ENCODE assay signal across 10 mouse cellular contexts in the genomic region with DNA sequence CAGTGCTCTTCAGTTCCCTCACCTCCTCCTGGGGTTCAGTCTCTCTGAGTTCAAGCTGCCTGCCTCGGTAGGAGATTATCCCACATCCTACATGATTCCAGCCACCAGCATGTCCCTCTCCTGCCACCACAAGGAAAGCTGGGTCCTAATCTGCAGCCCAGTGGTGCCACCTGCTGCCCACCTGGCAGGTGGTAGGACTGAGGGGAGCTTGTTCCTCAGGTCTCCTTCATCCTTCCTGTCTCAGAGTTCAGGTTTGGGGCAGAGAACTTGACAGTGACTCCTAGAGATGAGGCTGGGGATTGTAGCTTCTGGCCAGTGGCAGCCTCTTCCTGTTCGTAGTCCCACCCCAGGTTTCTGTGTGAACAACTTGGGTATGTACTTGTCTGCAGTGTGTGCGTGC. TPM values are rescaled to one million over a fixed set of nuclear protein-coding genes. Genes with fewer than 3 reads are reported as not detected.
DNase-seq lines count a peak whose midpoint lies in the region; TF ChIP-seq lines count a peak whose summit lies in the region.
"Had no signal": no experiment of that assay in that cellular context is flagged by ENCODE, and none has a peak within 500 bp of the region (broad histone marks: within the 10 kb centered on the region; RNA-seq: fewer than 3 reads in every experiment).

No protein-coding gene starts in this region.

- H3K4me3 ChIP-seq in CH12.LX (replicated peaks in 1 of 3; ENCODE audit: low read depth in 2 of 3, low read length in 2 of 3, poor library complexity in 1 of 3), result no peak overlapping the region
- no peak overlapping the region for H3K4me3 ChIP-seq in bone marrow macrophage, adult 2 months (ENCODE audit: insufficient read depth, low read length)

- intact Hi-C loops in left cerebral cortex, postnatal 25 days (cut with DNase I), result loop anchor here (2.0 kb wide), 1 partner anchor 46 kb away; no protein-coding TSS in a partner anchor

- no peak overlapping the region for H3K27ac ChIP-seq in CH12.LX (ENCODE audit: insufficient read depth, low read depth)
- no peak overlapping the region for H3K27ac ChIP-seq in bone marrow macrophage, adult 2 months (ENCODE audit: insufficient read depth, low read depth, low read length)

- dilution Hi-C loops in CH12.LX (cut with MboI; ENCODE audit: extremely low pct_ligation_motif_present, extremely low pct_unique_long_range_greater_than_20kb, low sequenced_read_pairs), result no loop called here

- peaks cover 2 to 42% of the 10 kb centered on the region in 2 experiments; a peak in 3 of 4 replicates for H3K4me1 ChIP-seq in CH12.LX (ENCODE audit: control insufficient read depth in 1 of 2, insufficient read depth in 2 of 2)
- H3K4me1 ChIP-seq in bone marrow macrophage, adult 2 months (ENCODE audit: control insufficient read depth, insufficient read depth, low read length), result peaks cover 2% of the 10 kb centered on the region

- no peak for TF ChIP-seq POLR2A in CH12.LX (IDR thresholded peaks at IDR 0.05; ENCODE audit: low read depth, low read length)
- TF ChIP-seq POLR2A in bone marrow macrophage, adult 2 months (IDR thresholded peaks at IDR 0.05; ENCODE audit: borderline replicate concordance, low read depth, low read length), result no peak

- H3K9me3 ChIP-seq in CH12.LX (replicated peaks; ENCODE audit: low read length), result no peaks in the 10 kb centered on the region

- in situ Hi-C loops in CH12.LX (cut with MboI; ENCODE audit: low pct_ligation_motif_present, low pct_unique_long_range_greater_than_20kb, low sequenced_read_pairs), result loop anchor here (5.0 kb wide), 1 partner anchor 35 kb away; no protein-coding TSS in a partner anchor

- TF ChIP-seq RAD21 in CH12.LX (IDR thresholded peaks at IDR 0.05; ENCODE audit: low read depth, low read length), result peak; percentile 54

- peaks cover 69% of the 10 kb centered on the region for H3K27me3 ChIP-seq in CH12.LX (replicated peaks)

- H3K9ac ChIP-seq in CH12.LX (ENCODE audit: insufficient read depth, low read depth), result no peak overlapping the region

- no peaks in the 10 kb centered on the region for H3K36me3 ChIP-seq in CH12.LX (replicated peaks in 1 of 2; ENCODE audit: control insufficient read depth in 1 of 2, insufficient read depth in 1 of 2, low read length in 1 of 2)

- peak in 1 of 2 experiments; percentile 65; a peak in 2 of 4 replicates for TF ChIP-seq CTCF in CH12.LX (conservative IDR thresholded peaks at IDR 0.05 in 1 of 2, IDR thresholded peaks at IDR 0.05 in 1 of 2; ENCODE audit: low read depth in 2 of 2, low read length in 2 of 2)
- TF ChIP-seq CTCF in bone marrow macrophage, adult 2 months (IDR thresholded peaks at IDR 0.05; ENCODE audit: low read depth, low read length), result peak; percentile 50

- H3K79me2 ChIP-seq in CH12.LX (replicated peaks; ENCODE audit: control insufficient read depth, extremely low read depth, insufficient read depth, poor library complexity, severe bottlenecking), result no peaks in the 10 kb centered on the region

- DNase-seq in left cerebral cortex, postnatal 25 days (ENCODE audit: low spot score in 2 of 2), result peak; percentile 32 to 46
- no peak for DNase-seq in left cerebral cortex, adult 11 months (ENCODE audit: low spot score)
- DNase-seq in CH12.LX (ENCODE audit: extremely low read depth), result no peak
- DNase-seq in lung, postnatal 10 days, result peak; percentile 72
- DNase-seq in adrenal gland, postnatal 10 days, result no peak
- DNase-seq in layer of hippocampus, adult 11-12 months (ENCODE audit: low spot score), result no peak

- TF ChIP-seq EP300 in CH12.LX (IDR thresholded peaks at IDR 0.05; ENCODE audit: low read length), result no peak

- no peak overlapping the region for H3K4me2 ChIP-seq in CH12.LX (ENCODE audit: insufficient read depth, low read depth, poor library complexity, severe bottlenecking)

TF ChIP-seq in CH12.LX, 34 proteins besides CTCF, POLR2A, EP300 and RAD21:
- TF ChIP-seq SMC3 (IDR thresholded peaks at IDR 0.05; ENCODE audit: low read depth, low read length) (peak; percentile 74), MAX (IDR thresholded peaks at IDR 0.05; ENCODE audit: low read length) (no peak), TBP (conservative IDR thresholded peaks at IDR 0.05; ENCODE audit: low read depth, low read length) (no peak), HCFC1 (IDR thresholded peaks at IDR 0.05; ENCODE audit: low read depth, low read length) (no peak), MEF2A (IDR thresholded peaks at IDR 0.05; ENCODE audit: borderline replicate concordance, low read depth, low read length) (no peak), KAT2A (IDR thresholded peaks at IDR 0.05; ENCODE audit: insufficient replicate concordance, low read length) (no peak), USF2 (conservative IDR thresholded peaks at IDR 0.05; ENCODE audit: low read depth, low read length) (no peak)

RNA-seq across cellular contexts. Expression of a gene that starts 17.2 kb away (rescaled TPM):
- 1 to 10 TPM; 2.2 to 2.4 TPM for total RNA-seq in left cerebral cortex, postnatal 25 days (2021)
- total RNA-seq in CH12.LX (2012; rRNA removed), result not detected in 2 replicates
- total RNA-seq in CH12.LX (2014; rRNA removed), result not detected in 2 replicates
- polyA plus RNA-seq in CH12.LX (2012; ENCODE audit: insufficient read length, low read depth), result 0.20 TPM in 1 of 2 replicates, not detected in the other
- polyA plus RNA-seq in bone marrow macrophage, adult 2 months (2012; ENCODE audit: insufficient read depth, insufficient read length, missing spikeins), result 14.8 and 15.6 TPM in 2 replicates
- under 1 TPM; 0.75 to 0.76 TPM for total RNA-seq in adrenal gland, postnatal 10 days (2021)

RNA-seq across cellular contexts. Expression of a gene that starts 23.7 kb away (rescaled TPM):
- under 1 TPM; 0.09 to 0.21 TPM for total RNA-seq in left cerebral cortex, postnatal 25 days (2021)
- total RNA-seq in CH12.LX (2012; rRNA removed), result 0.55 TPM in 2 replicates
- 0.46 and 0.81 TPM in 2 replicates for total RNA-seq in CH12.LX (2014; rRNA removed)
- 2.5 and 4.1 TPM in 2 replicates for polyA plus RNA-seq in CH12.LX (2012; ENCODE audit: insufficient read length, low read depth)
- polyA plus RNA-seq in bone marrow macrophage, adult 2 months (2012; ENCODE audit: insufficient read depth, insufficient read length, missing spikeins), result 0.48 TPM in 1 of 2 replicates, not detected in the other
- 1 to 10 TPM; 3.5 to 4.2 TPM for total RNA-seq in adrenal gland, postnatal 10 days (2021)
- total RNA-seq: left cerebral cortex, postnatal 10 days had no signal

RNA-seq across cellular contexts. Expression of a gene that starts 51.4 kb away (rescaled TPM):
- not detected for total RNA-seq in left cerebral cortex, postnatal 25 days (2021)
- 0.08 TPM in 1 of 2 replicates, not detected in the other for total RNA-seq in CH12.LX (2012; rRNA removed)
- total RNA-seq in CH12.LX (2014; rRNA removed), result not detected in 2 replicates
- polyA plus RNA-seq in CH12.LX (2012; ENCODE audit: insufficient read length, low read depth), result 0.11 and 0.16 TPM in 2 replicates
- polyA plus RNA-seq in bone marrow macrophage, adult 2 months (2012; ENCODE audit: insufficient read depth, insufficient read length, missing spikeins), result not detected in 2 replicates
- not detected for total RNA-seq in adrenal gland, postnatal 10 days (2021)
- total RNA-seq: adrenal gland, adult 18-20 months; granulocyte monocyte progenitor cell, adult 5-6 weeks had no signal

Comparison
In these comparisons a context has a peak if more than half of its experiments do, and no peak if none do; other contexts are left out.
1. DNase-seq: peak in left cerebral cortex, postnatal 25 days (2 of 2) and lung, postnatal 10 days (single experiment); none in left cerebral cortex, adult 11 months (single experiment), CH12.LX (single experiment), adrenal gland, postnatal 10 days (single experiment) and layer of hippocampus, adult 11-12 months (single experiment).